33 mouse cellular contexts compared by ENCODE assay signal in the genomic region with DNA sequence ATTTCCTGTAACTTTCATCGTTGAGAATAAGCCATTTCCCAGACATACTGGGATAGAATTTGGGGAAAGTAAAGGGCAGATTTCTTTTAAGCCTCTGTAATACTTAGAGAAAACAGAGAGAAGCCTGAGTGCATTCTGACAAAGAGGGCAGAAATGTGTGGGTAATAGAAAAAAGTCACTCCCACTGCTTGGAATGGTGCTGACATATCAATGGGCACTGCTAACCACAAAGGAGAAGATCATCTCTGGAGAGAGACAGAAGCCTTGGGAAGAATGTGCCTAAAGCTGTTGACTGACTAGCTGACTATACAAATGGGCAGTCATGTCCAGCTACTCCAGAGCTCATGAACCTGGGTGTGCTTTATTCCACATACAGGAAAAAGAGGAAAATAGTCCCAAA. TPM values are rescaled to one million over a fixed set of nuclear protein-coding genes. Genes with fewer than 3 reads are reported as not detected.
"Had no signal": no experiment of that assay in that cellular context is flagged by ENCODE, and none has a peak within 500 bp of the region (broad histone marks: within the 10 kb centered on the region; RNA-seq: fewer than 3 reads in every experiment).

No protein-coding gene starts in this region.

- ATAC-seq: liver, embryonic 12.5 days; liver, postnatal 0 days; lung, postnatal 0 days; midbrain, embryonic 13.5 days; midbrain, embryonic 15.5 days; midbrain, embryonic 16.5 days had no signal

- H3K27me3 ChIP-seq: limb, embryonic 12.5 days; limb, embryonic 13.5 days; limb, embryonic 15.5 days; liver, embryonic 12.5 days; liver, embryonic 13.5 days; liver, embryonic 15.5 days; lung, embryonic 15.5 days; megakaryocyte, embryonic 14.5 days; midbrain, embryonic 12.5 days; midbrain, embryonic 13.5 days; midbrain, embryonic 15.5 days had no signal

- DNase-seq: left cerebral cortex, postnatal 4 days; liver; liver, embryonic 13.5 days; liver, postnatal 0 days; lung, adult 18-20 months; lung, adult 2 months; lung, embryonic 14.5 days; lung, postnatal 10 days; lung, postnatal 14 days; lung, postnatal 36 days; lung, postnatal 4 days; midbrain, embryonic 14.5 days had no signal

RNA-seq across cellular contexts. Expression of gene B430305J03Rik, which starts 10.3 kb away (rescaled TPM):
- polyA plus RNA-seq: limb, embryonic 10.5 days; limb, embryonic 11.5 days; limb, embryonic 12.5 days; limb, embryonic 13.5 days; limb, embryonic 15.5 days; liver, embryonic 11.5 days; liver, embryonic 12.5 days; liver, embryonic 13.5 days; liver, embryonic 15.5 days; liver, embryonic 16.5 days; liver, postnatal 0 days; lung, embryonic 14.5 days; lung, embryonic 15.5 days; lung, embryonic 16.5 days; lung, postnatal 0 days; midbrain, embryonic 10.5 days; midbrain, embryonic 11.5 days; midbrain, embryonic 12.5 days; midbrain, embryonic 13.5 days; midbrain, embryonic 14.5 days; midbrain, embryonic 15.5 days; midbrain, embryonic 16.5 days; midbrain, postnatal 0 days; neural tube, embryonic 11.5 days had no signal
